Mouse (Mus musculus) cerebellum, postnatal 4 days (tissue): ENCODE measurements around the gene Xrcc5.

ENCODE experiments used
- DNase-seq, 2 experiments: peaks; one replicate each; pipeline ENCODE4 v3.0.0; 2022; ENCODE audit warnings: low spot score in 2 of 2, mixed read lengths in 1 of 2

The Xrcc5 gene

DNA sequence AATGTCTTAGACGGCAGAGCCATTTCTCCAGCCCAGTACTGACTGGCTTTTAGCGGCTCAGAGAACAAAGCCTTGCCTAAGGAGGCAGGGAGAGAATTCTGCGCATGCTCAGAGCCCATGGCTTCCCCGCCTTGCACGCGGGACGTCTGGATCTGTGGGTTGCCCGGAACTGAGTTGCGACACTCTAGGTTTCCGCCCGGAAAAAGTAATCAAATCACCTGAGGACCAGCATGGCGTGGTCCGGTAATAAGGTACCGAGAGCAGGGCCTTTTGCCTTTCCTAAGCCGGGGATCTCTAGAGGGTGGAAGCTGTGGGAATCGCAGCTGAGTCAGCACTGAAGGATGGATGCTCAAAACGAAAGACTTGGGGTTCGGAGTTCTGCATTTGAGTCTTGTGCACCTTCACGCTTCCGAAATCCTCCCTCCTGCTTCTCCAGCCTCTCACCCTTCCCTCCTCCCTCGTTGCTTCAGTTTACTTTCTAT lies at the start of gene Xrcc5:
Xrcc5 (plus strand) TSS at position 105 of the 482 bp plus-strand sequence.
- peak; percentile 81 to 90 for DNase-seq

DNA sequence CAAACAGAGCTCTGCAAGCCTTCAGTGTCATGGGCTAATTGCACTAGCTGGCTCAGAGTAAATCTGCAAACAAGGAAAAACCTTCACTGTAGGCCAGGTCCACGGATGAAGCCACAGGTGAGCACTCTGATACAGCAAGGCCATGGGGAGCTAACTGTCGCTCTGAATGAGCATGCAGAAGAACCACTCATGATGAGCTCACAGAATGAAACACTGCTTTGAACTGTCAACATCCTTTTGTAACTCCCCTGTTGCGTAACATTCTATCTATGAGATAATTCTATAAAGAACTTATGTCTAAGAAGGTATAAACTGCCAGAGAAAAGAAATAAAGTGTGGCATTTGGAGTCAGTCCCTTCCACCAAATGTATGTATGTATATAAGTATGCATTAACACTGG lies 44.1 kb upstream of the Xrcc5 start:
- no peak for DNase-seq

DNA sequence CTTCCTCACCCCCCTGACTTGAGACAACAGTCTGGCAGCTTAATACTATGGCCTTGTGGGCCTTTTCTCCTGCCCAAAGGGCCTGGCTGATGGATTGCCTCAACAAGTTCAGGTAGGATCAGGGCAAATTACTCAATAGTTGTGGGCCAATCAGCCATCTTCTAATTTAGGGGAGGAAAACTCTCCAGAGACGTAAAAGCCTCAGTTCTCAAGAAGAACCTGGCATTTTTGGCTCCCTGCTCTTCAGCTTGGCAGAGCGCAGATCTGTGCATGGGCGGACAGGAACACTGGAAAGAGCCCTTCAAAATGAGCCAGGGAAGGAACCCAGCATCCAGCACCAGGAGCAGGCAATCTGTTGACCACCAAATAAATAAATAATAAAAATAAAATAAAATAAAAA lies 29.1 kb upstream of the Xrcc5 start:
- no peak for DNase-seq

DNA sequence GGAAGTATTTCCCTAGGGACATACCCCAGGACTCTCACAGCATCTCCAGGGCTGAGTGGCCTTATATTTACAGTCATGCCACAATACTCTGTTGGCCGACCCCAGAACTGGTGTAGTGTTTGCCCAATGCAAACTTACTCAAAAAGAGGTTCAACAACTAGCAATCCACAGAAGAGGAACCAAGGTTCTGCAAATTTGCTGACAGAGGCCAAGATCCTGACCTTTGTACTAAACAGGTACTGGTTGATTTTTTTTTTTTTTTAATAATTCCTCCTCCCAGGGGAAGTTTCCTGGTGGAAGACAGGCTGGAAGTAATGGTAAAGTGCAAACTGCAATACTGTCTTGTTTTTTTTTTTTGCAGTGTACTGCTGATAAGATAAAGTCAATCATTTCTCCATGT lies 24.6 kb upstream of the Xrcc5 start:
- no peak for DNase-seq

DNA sequence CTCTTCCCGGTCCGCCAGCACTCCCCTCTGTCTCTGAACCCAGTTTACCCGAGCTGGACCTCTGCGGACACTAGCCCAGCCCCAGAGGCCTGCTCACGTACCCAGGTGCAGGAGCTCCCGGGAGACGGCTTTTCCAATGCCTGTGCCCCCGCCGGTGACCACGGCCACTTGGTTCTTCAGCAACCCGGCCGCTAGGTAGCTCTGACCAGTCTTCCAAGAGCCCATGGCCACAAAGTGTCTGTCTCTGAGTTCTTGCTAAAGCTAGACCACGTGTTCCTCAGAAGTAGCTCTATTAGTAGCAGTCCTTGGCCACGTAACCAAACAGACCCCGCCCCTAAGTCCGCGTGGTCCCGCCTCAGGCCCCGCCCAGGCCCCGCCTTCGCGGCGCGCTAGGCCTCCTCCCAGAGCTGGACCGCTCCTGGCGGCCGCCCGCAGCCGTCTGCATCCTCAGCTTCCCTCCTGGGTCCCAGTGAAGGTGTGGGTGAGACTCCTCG lies 23.2 kb upstream of the Xrcc5 start, which contains the start of the genes Pecr and Tmem169:
Pecr (minus strand) TSS at position 323 of the 494 bp plus-strand sequence.
Tmem169 (plus strand) TSS at position 378 of the 494 bp plus-strand sequence.
- peak; percentile 69 to 90 for DNase-seq

DNA sequence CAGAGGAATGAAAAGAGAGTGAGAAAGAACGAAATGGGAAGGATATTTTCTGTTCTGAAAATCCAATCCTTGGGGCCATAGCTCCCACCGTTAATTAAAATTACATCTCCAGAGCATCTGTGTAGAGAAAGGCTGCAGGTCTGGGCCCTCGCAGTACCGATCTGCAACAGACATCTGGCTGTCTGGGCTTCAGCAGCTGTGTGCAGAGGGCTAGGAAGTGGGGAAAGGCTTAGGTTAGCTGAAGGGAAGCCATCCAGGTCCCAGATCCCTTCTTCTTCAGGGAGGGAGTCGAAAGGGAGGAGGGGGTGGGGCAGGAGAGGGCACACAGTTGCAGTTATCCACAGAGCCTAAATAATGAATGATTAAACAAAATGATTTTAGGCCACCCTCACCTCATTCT lies 22.7 kb upstream of the Xrcc5 start:
- DNase-seq: peak in 1 of 2 experiments; percentile 12

DNA sequence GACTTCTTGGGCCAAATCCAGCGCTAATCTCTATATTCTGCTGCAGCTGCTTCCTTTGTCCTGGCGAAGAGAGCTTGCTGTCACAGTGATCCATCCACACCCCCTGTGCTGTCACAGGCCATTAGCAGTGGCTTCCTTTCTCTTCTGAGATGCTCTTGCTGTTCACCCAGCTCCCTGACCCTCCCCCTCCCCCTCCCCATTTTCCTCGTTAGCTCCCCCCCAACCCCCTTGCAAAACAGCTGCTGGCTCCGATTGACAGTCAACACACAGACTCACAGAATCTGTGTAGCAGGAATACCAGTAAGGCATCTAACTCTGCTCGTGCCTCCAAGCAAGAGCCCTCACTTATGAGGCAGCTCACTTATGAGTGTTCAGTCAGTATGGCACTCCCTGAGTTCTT lies 20.3 kb upstream of the Xrcc5 start:
- DNase-seq: no peak

DNA sequence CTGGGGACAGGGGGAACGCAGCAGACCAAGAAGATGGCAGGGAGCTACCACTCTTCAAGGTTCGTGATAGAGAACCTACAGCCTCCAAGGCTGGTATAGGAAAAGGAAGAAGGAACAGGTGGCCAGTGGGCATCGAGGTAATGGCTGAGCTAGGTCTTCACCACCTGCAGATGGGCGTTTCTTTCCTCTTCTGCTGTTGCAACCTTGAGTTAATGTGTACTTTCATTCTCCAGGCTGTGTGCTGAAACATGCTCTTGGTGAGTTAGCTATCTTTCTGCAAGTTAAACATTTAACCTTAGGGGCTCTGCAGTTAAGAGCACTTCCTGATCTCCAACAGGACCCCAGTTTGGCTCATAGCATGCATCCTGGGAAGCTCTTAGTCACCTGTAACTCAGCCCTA lies 19.3 kb upstream of the Xrcc5 start:
- no peak for DNase-seq

DNA sequence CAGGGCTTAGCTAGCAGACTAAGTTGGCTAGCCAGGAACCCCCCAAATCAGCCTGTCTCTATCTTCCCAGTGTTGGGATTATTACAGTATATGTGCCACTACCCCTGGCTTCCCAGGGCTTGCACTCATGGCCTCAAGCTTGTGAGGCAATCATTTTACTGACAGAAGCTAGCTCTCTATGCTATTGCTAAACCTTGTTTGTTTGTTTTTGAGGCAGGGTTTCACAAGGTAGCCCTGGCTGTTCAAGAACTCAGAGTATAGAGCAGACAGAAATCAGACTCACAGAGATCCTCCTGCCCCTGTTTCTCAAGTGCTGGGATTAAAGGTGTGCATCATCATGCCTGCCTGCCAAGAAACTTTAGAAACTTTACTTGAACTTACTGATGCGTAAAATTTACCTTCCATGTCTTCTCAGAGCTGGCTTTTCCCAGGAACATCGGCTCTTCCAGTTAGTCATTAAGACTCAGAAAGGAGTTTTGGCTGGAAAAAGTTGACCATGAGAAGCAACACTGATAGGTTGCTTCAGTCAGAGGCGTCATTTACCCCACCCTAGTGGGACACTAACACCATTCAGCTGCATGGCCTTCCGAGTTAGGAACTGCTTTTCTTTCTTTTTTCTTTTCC lies 18.6 kb upstream of the Xrcc5 start:
- DNase-seq: no peak

DNA sequence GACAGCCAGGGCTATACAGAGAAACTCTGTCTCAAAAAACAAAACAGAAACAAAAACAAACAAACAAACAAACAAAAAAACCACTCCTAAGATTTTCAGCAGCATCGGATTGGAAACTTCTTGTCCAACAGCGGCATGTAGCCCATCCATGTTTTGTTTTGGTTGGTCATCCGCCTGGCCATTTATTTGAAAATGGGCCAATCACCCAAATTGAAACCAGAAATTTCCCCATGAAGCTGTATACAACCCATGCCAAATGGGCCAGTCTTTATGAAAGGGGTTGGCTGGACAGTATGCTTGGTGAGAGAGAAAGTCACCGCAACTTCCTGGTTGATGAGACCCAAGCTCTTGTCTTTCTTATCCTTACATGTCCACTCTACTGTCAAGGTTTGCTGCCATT lies 16.3 kb upstream of the Xrcc5 start:
- DNase-seq: no peak

DNA sequence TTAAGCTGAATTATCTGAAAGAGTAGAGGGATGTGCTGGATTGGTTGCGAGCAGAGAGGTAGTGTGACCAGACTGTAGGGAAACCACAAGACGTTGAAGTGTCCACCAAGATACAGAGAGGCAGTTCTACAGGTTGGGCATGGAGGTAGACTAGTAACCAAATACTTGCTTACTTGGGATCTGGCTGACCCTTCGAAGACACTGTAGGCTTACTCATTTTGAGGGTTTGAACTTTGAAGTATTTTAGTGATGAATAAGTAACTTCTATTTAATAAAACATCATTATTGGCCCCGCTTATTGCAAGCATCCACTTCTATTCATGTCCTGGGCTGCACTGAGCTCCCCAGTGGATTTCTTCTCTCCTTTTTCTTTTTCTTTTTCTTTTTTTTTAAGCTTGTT lies 15.8 kb upstream of the Xrcc5 start:
- no peak for DNase-seq

DNA sequence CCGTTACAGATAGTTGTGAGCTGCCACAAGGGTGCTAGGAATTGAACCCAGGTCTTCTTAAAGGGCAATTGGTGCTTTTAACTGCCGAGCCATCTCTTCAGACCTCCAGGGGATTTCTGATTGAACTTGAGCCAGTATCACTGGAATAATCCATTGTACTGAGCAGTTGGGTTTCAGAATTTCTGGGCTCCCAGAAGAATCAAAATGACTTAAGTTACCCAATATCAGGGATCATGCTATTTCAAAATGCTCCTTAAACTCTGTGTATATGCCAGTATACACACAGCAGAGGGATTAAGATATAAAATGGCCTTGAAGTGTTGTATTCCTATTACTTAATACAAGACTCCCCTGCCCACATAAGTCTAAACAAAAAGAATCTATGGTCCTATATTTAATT lies 15.3 kb upstream of the Xrcc5 start:
- DNase-seq: no peak

DNA sequence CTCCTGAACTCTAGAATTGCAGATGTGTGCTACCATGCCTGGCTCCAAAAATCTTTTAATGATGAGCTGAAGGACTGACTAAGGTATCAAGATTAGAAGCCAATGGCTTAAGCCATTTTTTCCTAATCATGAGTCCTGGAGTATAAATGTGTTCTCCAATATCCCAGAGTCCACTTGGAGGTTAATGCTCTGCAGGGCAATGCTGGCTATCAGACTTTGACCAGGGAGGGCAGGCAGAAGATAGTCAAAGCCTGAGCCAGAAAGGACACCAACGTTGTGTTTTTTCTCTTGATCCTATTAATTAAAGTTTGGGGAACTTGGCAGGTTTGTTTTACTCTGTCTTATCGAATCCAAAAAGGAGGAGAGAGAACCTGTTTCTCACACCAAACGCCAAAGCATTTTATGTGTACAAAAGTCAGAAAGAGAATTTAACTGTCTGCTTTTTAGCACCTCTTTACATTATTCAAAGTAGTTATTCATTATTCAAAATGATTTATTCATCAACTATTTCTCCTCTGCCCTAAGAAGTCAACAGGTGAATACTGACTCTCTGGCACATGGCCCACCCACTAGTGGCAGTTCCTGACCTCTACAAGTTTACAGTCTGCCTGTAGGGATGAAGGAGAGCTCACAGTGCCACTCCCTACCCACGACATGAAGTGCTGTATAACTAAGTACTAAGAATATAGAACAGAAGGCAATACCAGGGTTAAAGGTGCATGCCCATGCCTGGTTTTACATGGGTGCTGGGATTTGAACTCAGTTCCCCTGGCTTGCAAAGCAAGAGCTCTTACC lies 13.2 kb upstream of the Xrcc5 start:
- no peak for DNase-seq

DNA sequence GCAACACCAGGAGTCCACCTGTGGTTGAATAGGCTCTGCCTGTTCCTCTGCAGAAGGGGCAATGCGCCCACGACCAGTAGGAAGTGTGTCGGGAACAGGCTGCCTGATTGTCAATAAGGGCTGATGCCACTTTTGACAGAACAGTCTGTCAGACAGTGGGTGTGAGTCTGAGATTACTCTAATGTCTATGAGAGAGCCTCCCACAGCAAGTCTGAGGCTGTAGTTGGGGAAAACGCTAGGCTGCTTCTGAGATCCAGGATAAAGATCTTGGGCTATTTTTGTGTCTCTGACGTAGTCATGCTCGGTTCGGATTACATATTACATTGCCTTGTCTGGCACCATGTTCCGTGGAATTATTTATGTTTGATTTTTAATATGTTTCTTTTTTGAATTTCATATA lies 11.5 kb upstream of the Xrcc5 start:
- DNase-seq: no peak

DNA sequence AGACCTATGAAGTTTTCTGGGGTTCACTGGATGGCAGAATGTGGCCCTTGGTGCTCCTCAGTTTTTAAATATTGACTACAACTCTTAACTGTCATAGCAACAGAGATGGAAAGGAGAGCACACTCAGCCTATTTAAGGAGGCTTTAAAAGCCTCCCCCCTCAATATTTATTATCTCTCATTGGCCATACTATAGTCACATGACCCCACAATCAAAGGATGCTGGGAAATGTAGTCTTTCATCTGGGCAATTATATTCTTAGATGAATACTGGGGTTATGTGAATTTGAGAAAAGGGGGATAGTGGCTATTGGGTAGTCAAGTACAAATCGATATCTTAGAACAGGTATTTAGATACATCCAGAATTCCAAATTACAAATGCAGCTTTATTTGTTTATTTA lies 5.4 kb upstream of the Xrcc5 start:
- no peak for DNase-seq

DNA sequence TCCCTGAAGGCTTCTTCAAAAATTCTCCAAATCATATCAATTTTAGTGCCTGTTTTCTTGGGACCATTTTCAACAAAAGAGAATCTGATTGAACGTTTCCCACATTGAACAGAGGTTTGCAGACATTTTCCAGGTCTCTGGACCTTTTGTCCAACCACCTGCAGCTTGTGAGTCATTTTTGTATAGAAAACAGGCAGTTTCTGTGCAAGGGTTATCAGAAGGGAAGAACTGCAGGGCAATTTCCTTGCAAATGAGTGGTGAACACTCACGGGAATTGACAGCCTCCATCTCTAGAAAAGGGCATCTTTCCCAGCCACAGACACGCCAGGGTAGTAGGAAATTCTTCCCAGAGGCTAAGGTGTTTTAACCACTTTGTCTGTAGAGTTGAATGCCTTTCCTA lies 980 bp upstream of the Xrcc5 start:
- DNase-seq: no peak

DNA sequence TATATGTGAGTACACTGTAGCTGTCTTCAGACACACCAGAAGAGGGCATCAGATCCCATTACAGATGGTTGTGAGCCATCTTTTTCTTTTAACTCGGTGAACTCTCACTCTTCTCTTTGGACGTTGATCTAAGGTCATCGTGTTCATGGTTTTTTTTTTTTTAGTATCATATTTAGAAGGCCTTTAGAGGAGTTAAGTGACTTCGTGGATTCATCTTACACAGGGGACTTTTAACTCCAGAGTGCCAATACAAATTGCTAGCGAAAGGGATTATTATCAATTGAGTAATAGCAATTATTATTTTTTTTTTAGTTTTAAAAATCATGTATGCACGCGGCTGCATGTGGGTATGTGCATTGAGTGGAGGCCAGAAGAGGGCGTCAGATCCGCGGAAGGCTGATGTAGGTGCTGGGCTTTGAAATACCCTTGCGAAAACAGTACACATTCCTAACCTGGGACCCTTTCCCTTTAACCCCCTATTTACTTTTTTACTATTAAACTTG lies 491 bp upstream of the Xrcc5 start:
- peak; percentile 28 to 56 for DNase-seq

DNA sequence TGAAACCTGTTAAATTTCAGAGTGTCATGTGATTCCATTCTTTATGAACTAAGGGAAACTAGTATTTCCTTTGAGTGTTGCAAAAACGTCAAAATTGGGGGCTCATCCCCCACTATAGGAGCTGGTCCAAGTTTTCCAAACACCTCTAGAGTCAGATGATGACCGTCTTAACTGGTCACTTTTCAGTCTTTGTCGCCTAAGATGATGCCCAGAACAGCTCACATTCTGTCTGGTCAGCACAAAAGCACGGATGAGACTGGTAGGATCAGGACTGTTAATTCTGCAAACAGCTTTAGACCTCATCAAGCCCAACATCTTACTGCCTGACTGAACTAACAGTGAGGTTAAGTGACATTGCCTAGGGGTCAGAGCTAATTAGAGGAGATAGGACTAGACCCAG lies 1.7 kb downstream of the Xrcc5 start:
- no peak for DNase-seq

DNA sequence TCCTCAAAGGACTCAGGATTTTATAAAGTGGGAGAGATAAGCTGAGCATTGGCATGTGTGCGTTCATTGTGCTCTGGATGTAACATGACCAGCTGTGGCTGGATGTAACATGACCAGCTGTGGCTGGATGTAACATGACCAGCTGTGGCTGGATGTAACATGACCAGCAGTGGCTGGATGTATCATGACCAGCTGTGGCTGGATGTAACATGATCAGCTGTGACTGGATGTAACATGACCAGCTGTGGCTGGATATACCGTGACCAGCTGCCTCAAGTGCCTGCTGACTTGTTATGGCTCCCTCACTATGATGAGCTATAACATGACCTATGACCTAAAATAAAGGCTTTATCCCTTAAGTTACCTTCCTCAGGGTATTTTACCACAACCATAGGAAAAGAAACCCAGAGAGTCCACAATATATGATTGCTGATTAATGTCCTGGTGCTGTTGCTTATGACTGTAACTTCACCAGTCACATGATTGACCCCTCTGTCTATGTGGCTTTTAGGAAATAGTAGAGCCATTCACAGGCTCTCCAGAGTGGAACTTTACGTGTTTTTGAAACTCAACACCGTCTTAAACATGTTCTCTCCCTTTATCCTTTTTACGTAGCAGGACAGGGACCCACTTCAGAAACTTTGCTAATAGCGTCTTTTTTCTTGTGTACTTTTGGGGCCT lies 2.7 kb downstream of the Xrcc5 start:
- no peak for DNase-seq

DNA sequence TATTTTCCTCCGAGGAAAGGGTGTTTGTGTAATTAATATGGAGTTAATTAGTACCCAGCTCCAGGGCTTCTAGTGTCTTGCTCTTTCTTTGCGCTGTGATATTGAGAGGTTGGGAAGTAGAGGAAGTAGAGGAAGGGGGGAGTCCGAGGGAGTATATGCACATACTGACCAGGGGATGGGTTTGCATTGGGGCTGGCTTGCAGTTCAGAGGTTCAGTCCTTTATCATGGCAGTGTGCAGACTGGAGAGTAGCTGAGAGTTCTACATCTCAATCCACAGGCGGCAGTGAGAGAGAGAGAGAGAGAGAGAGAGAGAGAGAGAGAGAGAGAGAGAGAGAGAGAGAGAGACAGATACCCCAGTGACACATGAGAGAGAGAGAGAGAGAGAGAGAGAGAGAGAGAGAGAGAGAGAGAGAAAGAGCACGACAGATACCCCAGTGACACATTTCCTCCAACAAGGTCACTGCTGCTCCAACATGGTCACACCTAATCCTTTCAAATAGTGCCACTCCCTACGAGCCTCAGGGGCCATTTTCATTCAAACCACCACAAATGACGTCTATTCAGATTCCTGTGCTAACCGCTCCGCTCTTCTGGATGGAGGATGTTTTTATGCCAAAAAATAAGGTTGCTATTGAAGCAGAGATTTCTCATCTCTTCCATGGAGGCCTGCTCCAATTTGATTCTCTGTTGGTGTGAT lies 5.6 kb downstream of the Xrcc5 start:
- no peak for DNase-seq

DNA sequence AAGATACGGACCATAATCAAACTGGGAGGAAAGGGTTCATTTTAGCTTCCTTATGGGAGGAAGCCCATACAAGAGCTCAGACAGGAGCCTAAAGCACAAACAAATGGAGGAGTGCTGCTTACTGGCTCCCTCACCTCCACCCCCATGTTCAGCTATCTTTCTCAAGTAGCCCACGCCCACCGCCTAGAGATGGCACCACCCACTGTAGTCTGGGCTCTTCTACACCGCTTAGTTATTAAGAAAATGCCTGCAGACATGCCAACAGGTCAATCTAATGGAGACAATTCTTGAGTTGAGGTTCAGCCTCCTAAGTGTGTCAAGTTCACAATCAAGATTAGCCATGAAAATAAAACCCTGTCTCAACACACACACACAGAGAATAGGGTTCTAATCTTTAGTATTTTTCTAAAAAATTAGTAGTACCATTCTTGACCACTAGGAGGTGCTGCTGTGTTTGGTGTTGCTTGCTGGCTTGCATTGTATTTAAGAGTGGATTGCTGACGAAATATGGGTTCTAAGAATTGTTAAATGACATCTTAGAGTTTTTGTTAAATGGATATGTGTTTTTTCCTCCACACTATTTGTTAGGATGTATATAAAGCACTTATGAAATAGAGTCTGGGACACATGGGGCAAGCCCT lies 6.3 kb downstream of the Xrcc5 start:
- no peak for DNase-seq
